Mouse (Mus musculus): ENCODE results near the gene Mboat1. TPM values are rescaled to one million over a fixed set of nuclear protein-coding genes. Genes with fewer than 3 reads are reported as not detected.

Mboat1 gene
- polyA plus RNA-seq (2014; fragmentation: Nextera tagmentation; extraction: Ambion mirVana) = 4.2 and 4.3 TPM in 2 replicates

DNA sequence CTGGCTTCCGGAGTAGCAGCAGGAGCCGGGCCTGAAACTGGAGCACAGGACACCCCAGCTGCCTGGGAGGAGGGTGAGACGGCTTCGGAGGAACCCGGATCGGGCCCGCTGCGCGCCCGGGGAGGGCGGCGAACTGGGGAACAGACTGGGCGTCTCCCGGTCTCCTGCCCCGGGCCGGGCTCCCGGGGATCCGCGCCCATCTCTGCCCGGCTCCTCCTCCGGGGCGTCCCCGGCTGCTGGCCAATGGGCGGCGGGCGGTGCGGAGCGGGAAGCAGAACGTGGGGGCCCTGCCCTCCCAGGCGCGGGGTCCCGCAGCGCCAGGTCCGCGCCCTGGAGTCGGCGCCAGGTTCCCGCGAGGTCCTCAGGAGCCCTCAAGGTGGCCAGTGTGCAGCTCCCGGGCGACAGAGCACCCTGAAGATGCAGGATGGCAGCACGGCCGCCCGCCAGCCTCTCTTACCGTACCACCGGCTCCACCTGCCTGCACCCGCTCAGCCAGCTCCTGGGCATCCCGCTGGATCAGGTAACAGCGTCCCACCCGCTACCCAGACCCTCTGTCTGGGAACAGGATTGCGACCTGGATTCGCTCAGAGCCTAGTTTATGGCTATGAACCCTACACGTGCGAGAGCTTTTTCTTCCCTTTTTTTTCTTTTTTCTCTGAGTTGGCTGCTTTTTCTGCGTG is at the start of gene Mboat1:
TSS of gene Mboat1 (plus strand) at position 247 of the 680 bp plus-strand sequence.
- peak within 1 kb of the TSS; percentile 59 for H3K9ac ChIP-seq (ENCODE audit: low read depth, low read length)
- ATAC-seq (replicated peaks; ENCODE audit: low FRiP score) = peak; percentile 93
- H3K27ac ChIP-seq (ENCODE audit: low read depth, low read length) = no peak within 1 kb of the TSS
- H3K4me1 ChIP-seq (replicated peaks; ENCODE audit: control insufficient read depth, insufficient read depth, low read length) = no peaks in the 10 kb centered on the region; the same call in 1 of the 2 replicates
- peak within 1 kb of the TSS; percentile 96 for H3K4me2 ChIP-seq
- peak within 1 kb of the TSS; percentile 68 for H3K4me3 ChIP-seq (ENCODE audit: low read depth, low read length)
- no peaks in the 10 kb centered on the region for H3K9me3 ChIP-seq (ENCODE audit: control insufficient read depth, low read length)
- WGBS = 1% methylated on average over 39 of the region's 55 CpGs
- peak; percentile 77 for DNase-seq (ENCODE audit: low spot score)
- no peaks in the 10 kb centered on the region for H3K36me3 ChIP-seq (ENCODE audit: control insufficient read depth, insufficient read depth, low read length)
- peaks cover 18% of the 10 kb centered on the region for H3K27me3 ChIP-seq (replicated peaks; ENCODE audit: control insufficient read depth, insufficient read depth, low read length)

DNA sequence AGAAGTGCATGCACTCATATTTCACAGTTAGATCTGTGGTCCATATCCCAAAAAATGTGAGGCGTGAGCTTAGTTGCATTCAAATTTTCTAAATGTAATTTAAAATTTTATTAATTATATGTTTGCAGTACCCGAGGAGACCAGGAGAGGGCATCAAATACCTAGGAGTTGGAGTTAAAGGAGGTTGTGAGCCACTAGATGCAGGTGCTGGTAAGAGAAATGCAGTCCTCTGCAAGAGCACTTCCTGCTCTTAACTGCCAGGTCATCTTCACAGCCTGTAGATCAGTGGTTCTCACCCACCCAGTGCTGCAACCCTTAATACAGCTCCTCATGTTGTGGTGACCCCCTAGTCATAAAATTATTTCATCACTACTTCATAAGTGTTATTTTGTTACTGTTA is 43.2 kb upstream of the Mboat1 start:
- no peaks in the 10 kb centered on the region for H3K27me3 ChIP-seq (replicated peaks; ENCODE audit: control insufficient read depth, insufficient read depth, low read length)
- H3K9ac ChIP-seq (ENCODE audit: low read depth, low read length) = no peak overlapping the region
- no peak for DNase-seq (ENCODE audit: low spot score)
- H3K36me3 ChIP-seq (ENCODE audit: control insufficient read depth, insufficient read depth, low read length) = no peaks in the 10 kb centered on the region
- no peaks in the 10 kb centered on the region for H3K4me1 ChIP-seq (replicated peaks; ENCODE audit: control insufficient read depth, insufficient read depth, low read length)
- H3K4me3 ChIP-seq (ENCODE audit: low read depth, low read length) = no peak overlapping the region
- H3K27ac ChIP-seq (ENCODE audit: low read depth, low read length) = no peak overlapping the region
- ATAC-seq (replicated peaks; ENCODE audit: low FRiP score) = no peak
- no peaks in the 10 kb centered on the region for H3K9me3 ChIP-seq (ENCODE audit: control insufficient read depth, low read length)
- H3K4me2 ChIP-seq = no peak overlapping the region
- 32% methylated on average over 2 of the region's 2 CpGs for WGBS

DNA sequence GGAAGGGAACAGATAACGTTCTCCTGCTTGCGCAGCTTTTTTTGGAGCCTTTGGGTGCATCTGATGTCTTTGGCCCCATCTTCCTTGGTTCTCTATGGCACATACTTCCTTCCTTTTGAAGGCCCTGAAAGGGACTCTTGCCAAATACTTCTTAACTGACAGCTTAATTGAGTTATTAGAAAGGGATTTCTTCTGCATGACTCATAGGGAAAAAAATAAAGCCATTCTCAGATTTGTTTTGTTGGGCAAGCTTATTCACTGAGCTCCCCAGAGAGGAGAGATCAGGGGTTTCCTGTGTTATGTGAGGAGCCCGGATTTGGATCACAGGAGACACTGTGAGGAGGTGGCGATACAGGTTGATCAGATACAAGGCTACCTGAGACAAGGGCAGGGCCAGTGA is 40.4 kb upstream of the Mboat1 start:
- no peaks in the 10 kb centered on the region for H3K9me3 ChIP-seq (ENCODE audit: control insufficient read depth, low read length)
- no peak overlapping the region for H3K9ac ChIP-seq (ENCODE audit: low read depth, low read length)
- H3K36me3 ChIP-seq (ENCODE audit: control insufficient read depth, insufficient read depth, low read length) = no peaks in the 10 kb centered on the region
- no peaks in the 10 kb centered on the region for H3K4me1 ChIP-seq (replicated peaks; ENCODE audit: control insufficient read depth, insufficient read depth, low read length)
- no peak overlapping the region for H3K27ac ChIP-seq (ENCODE audit: low read depth, low read length)
- H3K4me2 ChIP-seq = no peak overlapping the region
- H3K27me3 ChIP-seq (replicated peaks; ENCODE audit: control insufficient read depth, insufficient read depth, low read length) = no peaks in the 10 kb centered on the region
- no peak for ATAC-seq (replicated peaks; ENCODE audit: low FRiP score)
- H3K4me3 ChIP-seq (ENCODE audit: low read depth, low read length) = no peak overlapping the region
- no peak for DNase-seq (ENCODE audit: low spot score)
- WGBS = 69% methylated on average over 4 of the region's 4 CpGs

DNA sequence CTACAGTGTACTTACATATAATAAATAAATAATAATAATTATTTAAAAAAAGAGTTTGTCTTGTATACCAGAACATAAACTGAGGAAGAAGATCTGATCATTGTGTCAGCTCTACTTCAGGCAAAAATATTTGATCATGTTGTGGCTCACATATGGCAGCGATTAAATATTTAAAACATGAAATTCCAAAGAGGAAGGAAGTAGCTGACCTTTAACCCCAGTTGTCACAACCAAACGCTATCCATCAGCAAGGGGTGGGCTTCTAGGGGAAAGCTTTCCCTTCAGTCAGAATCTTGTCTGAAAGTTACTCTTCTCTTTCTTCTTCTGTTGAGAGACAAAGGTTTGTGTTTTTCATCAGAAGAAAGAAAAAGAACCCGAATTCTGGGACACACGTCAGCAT is 39.8 kb upstream of the Mboat1 start:
- H3K9ac ChIP-seq (ENCODE audit: low read depth, low read length) = no peak overlapping the region
- no peak overlapping the region for H3K4me3 ChIP-seq (ENCODE audit: low read depth, low read length)
- no peaks in the 10 kb centered on the region for H3K36me3 ChIP-seq (ENCODE audit: control insufficient read depth, insufficient read depth, low read length)
- H3K4me1 ChIP-seq (replicated peaks; ENCODE audit: control insufficient read depth, insufficient read depth, low read length) = no peaks in the 10 kb centered on the region
- H3K4me2 ChIP-seq = no peak overlapping the region
- no peak for ATAC-seq (replicated peaks; ENCODE audit: low FRiP score)
- WGBS = 53% methylated on average over 4 of the region's 4 CpGs
- no peaks in the 10 kb centered on the region for H3K9me3 ChIP-seq (ENCODE audit: control insufficient read depth, low read length)
- no peak overlapping the region for H3K27ac ChIP-seq (ENCODE audit: low read depth, low read length)
- no peak for DNase-seq (ENCODE audit: low spot score)
- H3K27me3 ChIP-seq (replicated peaks; ENCODE audit: control insufficient read depth, insufficient read depth, low read length) = no peaks in the 10 kb centered on the region

DNA sequence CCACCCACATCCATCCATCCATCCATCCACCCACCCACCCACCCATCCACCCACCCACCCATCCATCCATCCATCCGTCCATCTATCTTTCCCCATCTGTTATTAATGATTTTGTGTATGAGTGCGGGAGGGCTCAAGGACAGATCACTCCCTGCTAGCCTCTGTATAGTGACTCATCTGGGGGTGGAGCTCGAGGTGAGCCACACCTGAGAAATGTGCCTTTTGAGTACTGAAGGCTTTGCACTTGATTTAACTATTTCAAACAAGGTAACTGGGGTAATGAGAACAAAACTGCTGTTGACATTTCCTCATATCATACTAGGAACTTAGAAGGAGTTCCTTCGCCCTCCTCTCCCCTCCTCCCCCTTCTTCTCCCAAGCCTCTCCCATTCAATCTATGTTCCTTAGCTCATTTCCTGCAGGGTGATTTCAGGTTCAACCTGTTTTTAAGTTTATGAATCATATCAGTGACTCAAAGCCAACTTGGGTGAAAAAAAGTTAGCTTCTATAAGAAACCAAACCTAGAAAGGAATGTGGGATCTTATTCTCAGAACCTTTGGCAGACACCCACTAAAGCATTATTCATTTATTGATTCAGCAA is 27.2 kb upstream of the Mboat1 start:
- Histone ChIP-seq H3K9ac (ENCODE audit: low read depth, low read length) (no peak overlapping the region), H3K9me3 (ENCODE audit: control insufficient read depth, low read length) (no peaks in the 10 kb centered on the region), H3K4me1 (replicated peaks; ENCODE audit: control insufficient read depth, insufficient read depth, low read length) (no peaks in the 10 kb centered on the region), H3K4me3 (ENCODE audit: low read depth, low read length) (no peak overlapping the region), H3K27ac (ENCODE audit: low read depth, low read length) (no peak overlapping the region), H3K36me3 (ENCODE audit: control insufficient read depth, insufficient read depth, low read length) (no peaks in the 10 kb centered on the region), H3K4me2 (no peak overlapping the region), H3K27me3 (replicated peaks; ENCODE audit: control insufficient read depth, insufficient read depth, low read length) (no peaks in the 10 kb centered on the region)
- 74% methylated on average over 4 of the region's 4 CpGs for WGBS
- ATAC-seq (replicated peaks; ENCODE audit: low FRiP score) (no peak), DNase-seq (ENCODE audit: low spot score) (no peak)

DNA sequence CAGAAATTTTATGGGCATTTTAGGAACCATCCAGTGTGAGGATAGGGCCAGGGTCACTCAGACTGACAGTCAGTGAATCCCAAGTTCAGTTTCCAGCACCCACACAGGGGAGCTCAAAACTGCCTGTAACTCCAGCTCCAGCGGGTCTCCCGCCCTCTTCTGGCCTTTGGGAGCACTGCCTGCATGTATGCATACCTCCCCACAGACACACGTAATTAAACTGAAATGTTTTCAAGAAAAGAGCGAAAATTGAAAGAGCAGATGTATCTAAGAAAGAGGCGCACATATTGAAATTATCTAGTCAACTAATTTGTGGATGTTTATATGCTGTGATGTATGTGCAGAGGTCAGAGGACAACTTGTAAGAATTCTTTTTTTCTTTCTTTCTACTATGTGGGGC is 20.5 kb upstream of the Mboat1 start:
- Histone ChIP-seq H3K27ac (ENCODE audit: low read depth, low read length) (no peak overlapping the region), H3K4me2 (no peak overlapping the region), H3K36me3 (ENCODE audit: control insufficient read depth, insufficient read depth, low read length) (no peaks in the 10 kb centered on the region), H3K27me3 (replicated peaks; ENCODE audit: control insufficient read depth, insufficient read depth, low read length) (no peaks in the 10 kb centered on the region), H3K4me1 (replicated peaks; ENCODE audit: control insufficient read depth, insufficient read depth, low read length) (no peaks in the 10 kb centered on the region), H3K4me3 (ENCODE audit: low read depth, low read length) (no peak overlapping the region), H3K9ac (ENCODE audit: low read depth, low read length) (no peak overlapping the region), H3K9me3 (ENCODE audit: control insufficient read depth, low read length) (no peaks in the 10 kb centered on the region)
- 74% methylated on average over 5 of the region's 5 CpGs for WGBS
- no peak for DNase-seq (ENCODE audit: low spot score)
- ATAC-seq (replicated peaks; ENCODE audit: low FRiP score) = no peak

DNA sequence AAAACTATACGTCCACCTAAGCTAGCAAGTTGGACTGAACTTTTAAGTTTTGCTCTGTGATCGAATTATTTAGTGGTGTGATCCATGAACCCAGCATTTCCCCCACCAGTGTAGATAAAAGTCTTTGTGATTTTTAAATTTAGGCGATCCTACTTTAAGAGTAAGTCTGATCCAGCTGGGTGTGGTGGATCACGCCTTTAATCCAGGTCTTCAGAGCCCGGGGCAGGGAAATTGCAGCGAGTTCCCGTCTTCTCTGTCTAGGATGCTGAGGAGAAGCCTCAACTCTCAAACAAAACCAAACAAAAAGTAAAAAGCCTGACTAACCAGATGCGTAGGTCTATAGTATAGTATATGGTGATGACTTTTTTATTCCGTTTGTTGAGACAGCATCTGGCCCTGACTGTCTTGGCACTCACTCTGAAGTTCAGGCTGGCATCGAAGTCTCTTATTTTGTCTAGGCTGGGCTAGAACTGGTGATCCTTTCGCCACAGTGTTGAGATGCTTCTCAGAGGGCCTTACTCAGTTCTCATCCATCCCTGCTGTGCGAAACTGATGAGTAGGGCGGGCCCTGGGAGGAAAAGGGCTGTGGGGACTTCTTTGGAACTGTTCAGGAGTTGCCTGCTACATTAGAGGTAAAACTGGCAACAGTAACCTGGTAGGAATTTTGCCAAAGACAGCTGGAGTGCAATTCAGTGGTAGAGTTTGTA is 787 bp downstream of the Mboat1 start:
- peak overlapping the region; percentile 59; the same call in 1 of the 2 replicates for H3K9ac ChIP-seq (ENCODE audit: low read depth, low read length)
- peak overlapping the region; percentile 68 for H3K4me3 ChIP-seq (ENCODE audit: low read depth, low read length)
- no peak overlapping the region for H3K27ac ChIP-seq (ENCODE audit: low read depth, low read length)
- H3K4me2 ChIP-seq = peak overlapping the region; percentile 96
- WGBS = 31% methylated on average over 13 of the region's 13 CpGs
- peaks cover 18% of the 10 kb centered on the region for H3K27me3 ChIP-seq (replicated peaks; ENCODE audit: control insufficient read depth, insufficient read depth, low read length)
- no peaks in the 10 kb centered on the region; the same call in 1 of the 2 replicates for H3K4me1 ChIP-seq (replicated peaks; ENCODE audit: control insufficient read depth, insufficient read depth, low read length)
- no peaks in the 10 kb centered on the region for H3K9me3 ChIP-seq (ENCODE audit: control insufficient read depth, low read length)
- DNase-seq (ENCODE audit: low spot score) = no peak
- no peak for ATAC-seq (replicated peaks; ENCODE audit: low FRiP score)
- H3K36me3 ChIP-seq (ENCODE audit: control insufficient read depth, insufficient read depth, low read length) = no peaks in the 10 kb centered on the region

DNA sequence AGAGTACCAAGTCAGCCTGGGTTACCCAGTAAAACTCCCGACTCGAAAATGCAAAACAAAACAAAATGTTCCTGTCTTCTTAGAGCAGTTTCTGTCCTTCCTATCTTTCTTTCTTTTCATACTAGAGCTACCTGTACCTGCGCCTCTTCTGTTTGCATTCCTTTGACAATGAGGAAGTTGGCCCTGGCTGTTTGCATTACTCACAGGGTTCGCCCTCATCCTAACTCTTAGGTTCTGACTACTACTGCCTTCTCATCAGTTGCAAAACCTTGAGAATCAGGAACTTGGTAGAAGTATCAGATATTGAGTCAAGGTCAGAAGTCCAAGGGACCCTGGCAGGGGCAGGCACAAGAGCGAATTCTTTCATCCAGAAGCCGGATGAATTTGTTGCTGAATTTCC is 1.7 kb downstream of the Mboat1 start:
- 75% methylated on average over 6 of the region's 6 CpGs for WGBS
- ATAC-seq (replicated peaks; ENCODE audit: low FRiP score) = no peak
- no peak overlapping the region for H3K4me3 ChIP-seq (ENCODE audit: low read depth, low read length)
- no peaks in the 10 kb centered on the region; the same call in 1 of the 2 replicates for H3K4me1 ChIP-seq (replicated peaks; ENCODE audit: control insufficient read depth, insufficient read depth, low read length)
- no peak overlapping the region for H3K9ac ChIP-seq (ENCODE audit: low read depth, low read length)
- DNase-seq (ENCODE audit: low spot score) = no peak
- no peak overlapping the region for H3K27ac ChIP-seq (ENCODE audit: low read depth, low read length)
- no peaks in the 10 kb centered on the region for H3K9me3 ChIP-seq (ENCODE audit: control insufficient read depth, low read length)
- no peak overlapping the region for H3K4me2 ChIP-seq
- peaks cover 18% of the 10 kb centered on the region for H3K27me3 ChIP-seq (replicated peaks; ENCODE audit: control insufficient read depth, insufficient read depth, low read length)
- H3K36me3 ChIP-seq (ENCODE audit: control insufficient read depth, insufficient read depth, low read length) = no peaks in the 10 kb centered on the region
